Mouse (Mus musculus): Measurements from ENCODE around the gene Tpcn1. TPM values are rescaled to one million over a fixed set of nuclear protein-coding genes. Genes with fewer than 3 reads are reported as not detected.

The Tpcn1 gene
- total RNA-seq, 4 experiments from 2014 or later, result 39.3 to 42.7 (median 41.5) TPM

DNA sequence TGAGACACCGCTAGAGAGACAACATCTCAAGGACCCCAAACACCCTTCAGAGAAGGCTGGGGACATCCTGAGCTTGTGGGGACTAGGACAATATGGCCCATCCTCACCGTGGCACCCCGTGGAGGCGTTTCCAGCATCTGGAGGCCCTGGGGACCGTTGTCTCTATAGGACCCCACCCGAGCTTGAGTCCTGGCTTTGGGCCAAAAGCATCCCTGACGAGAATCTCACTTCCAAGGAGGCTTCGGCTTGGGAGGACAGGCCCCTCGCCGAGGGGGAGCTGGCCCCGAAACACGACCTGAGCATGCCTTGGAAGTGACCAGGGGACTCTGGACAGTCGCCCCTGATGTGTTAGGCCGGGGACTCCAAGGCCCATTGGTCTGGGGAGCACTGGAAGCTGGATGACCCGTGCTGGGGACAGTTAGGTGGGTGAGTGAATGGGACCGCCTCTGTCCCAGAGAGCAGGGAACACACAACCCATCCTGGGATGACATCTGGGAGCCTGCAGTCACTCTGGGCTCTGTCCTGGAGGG lies 20.8 kb upstream of the Tpcn1 start:
- no peak for DNase-seq (ENCODE audit: low spot score in 2 of 2)

- no peak for DNase-seq (ENCODE audit: low spot score in 2 of 2)
Measured at GRCm38 (mm10) chr5:120607335-120607734, 18.9 kb upstream of the Tpcn1 start.

DNA sequence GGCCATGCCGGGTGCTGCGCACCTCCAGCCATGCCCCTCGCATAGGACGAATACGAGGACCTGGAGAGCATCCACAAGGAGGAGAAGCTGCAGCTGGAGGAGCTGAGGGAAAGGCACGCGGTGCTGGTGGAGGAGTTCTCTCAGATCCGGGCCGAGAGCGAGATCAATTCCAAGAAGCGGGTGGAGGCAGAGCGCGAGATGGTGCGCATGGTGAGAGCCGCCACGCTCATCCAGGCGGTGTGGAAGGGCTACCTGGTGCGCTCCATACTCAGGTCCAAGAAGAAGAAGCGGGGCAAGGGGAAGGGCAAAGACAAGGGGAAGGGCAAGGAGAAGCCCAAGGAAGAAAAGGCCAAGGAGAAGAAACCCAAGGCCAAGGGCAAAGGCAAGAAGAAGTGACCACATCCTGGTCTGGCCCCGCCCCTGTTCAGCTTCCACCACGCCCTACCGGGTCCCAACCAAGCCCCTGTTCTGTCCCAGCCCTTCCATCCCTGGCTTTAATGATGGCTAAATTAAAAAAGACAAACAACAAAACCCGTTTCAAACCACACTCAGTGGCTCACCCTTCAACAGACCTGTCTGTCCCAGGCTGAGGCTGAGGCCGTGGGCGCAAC lies 18.2 kb upstream of the Tpcn1 start:
- DNase-seq (ENCODE audit: low spot score in 2 of 2), result no peak

- DNase-seq (ENCODE audit: low spot score in 2 of 2), result peak; percentile 74 to 76
Measured at GRCm38 (mm10) chr5:120605688-120606087, 17.2 kb upstream of the Tpcn1 start.

DNA sequence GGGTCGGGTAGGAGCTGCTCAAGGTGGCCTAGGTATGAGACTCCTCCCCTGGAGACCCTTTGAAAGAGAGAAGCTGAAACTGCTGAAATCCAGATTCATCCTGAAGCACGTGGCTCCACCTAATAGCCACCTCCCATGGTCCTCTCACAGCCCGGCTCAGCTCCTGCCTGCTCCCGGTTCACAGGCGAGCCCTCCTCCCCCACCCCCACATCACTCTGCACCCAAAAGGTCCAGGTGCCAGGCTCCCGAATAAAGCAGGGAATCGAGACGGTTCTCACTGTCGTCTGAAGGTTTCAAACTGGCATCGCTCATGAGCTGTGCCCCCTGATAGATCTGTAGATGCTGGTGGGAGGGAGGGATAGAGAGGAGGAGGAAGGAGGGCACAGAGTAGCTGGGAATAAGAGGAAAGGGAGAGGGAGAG lies 16.8 kb upstream of the Tpcn1 start:
- DNase-seq (ENCODE audit: low spot score in 2 of 2), result no peak

- peak; percentile 49 to 65 for DNase-seq (ENCODE audit: low spot score in 2 of 2)
Measured at GRCm38 (mm10) chr5:120604839-120605238, 16.4 kb upstream of the Tpcn1 start.

- DNase-seq (ENCODE audit: low spot score in 2 of 2), result no peak
Measured at GRCm38 (mm10) chr5:120603515-120603914, 15.0 kb upstream of the Tpcn1 start.

DNA sequence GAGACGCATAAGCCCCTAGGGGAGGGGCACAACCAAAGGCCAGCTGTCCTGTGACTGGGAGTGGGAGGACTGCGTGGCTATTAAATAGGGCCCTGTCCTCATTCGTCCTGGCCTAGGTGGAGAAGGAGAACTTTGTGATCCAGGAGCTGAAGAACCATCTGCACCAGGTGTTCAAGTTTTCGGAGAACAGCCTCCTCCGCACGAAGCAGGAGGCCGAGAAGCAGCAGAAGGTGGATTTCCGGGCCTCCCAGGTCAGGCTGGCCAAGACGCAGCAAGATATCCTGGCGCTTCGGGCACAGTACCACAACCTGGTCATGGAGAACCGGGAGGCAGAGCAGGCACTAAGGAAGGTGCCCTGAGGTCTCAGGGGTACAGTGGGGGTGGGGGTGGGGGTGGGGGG lies 13.7 kb upstream of the Tpcn1 start:
- no peak for DNase-seq (ENCODE audit: low spot score in 2 of 2)

DNA sequence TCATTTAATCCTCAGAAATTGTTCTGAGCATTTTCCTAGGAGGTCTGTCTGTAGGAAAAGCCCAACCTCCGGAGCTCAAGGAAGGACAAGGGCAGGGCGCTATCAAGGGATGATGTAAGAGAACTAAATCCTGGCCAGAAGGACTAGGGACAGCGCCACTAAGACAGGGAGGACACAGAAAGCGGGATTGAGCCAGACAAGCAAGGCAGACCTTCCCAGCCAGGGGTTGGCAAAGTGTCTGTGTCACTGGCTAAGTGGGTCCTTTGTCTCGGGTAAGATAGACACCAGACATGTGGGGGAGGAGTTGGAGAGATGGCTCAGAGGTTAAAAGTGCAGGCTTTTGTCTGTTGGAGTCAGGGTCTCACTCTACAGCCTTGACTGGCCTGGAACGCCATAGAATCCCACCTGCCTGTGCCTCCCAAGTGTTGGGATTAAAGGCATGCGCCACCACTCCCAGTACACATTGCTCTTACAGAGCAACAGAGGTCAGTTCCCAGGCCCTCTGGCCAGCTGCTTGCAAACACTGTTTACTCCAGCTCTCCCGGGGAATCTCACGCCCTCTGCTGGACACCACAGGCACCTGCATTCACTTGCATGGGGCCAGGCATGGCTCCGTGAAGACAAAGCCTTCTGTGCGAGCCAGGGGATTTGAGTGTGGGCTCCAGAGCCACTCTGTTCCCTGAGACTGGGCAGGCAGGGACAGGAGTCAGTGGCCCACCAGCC lies 12.6 kb upstream of the Tpcn1 start:
- DNase-seq (ENCODE audit: low spot score in 2 of 2), result no peak

- DNase-seq (ENCODE audit: low spot score in 2 of 2), result no peak
Measured at GRCm38 (mm10) chr5:120599625-120600024, 11.2 kb upstream of the Tpcn1 start.

DNA sequence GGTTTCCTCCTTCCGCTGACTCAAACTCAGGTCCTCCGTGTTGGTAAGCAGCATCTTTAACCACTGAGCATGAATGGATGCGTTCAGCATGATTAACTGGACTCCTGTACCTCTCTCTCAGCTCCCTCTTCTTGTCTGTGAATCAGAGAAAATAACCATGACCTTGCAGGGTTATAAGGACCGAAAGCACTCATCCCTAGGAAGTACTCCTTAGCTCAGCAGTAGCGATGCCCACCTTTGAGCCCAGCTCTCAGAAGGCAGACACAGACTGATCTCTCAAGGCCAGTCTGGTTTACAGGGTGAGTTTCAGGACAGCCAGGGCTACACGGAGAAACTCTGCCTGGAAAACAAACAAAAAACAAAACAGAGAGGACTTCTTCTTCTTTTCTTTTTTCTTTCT lies 6.0 kb upstream of the Tpcn1 start:
- no peak for DNase-seq (ENCODE audit: low spot score in 2 of 2)

GRCm38 (mm10) chr5:120592141-120592540 lies 3.7 kb upstream of the Tpcn1 start:
- no peak for DNase-seq (ENCODE audit: low spot score in 2 of 2)

DNA sequence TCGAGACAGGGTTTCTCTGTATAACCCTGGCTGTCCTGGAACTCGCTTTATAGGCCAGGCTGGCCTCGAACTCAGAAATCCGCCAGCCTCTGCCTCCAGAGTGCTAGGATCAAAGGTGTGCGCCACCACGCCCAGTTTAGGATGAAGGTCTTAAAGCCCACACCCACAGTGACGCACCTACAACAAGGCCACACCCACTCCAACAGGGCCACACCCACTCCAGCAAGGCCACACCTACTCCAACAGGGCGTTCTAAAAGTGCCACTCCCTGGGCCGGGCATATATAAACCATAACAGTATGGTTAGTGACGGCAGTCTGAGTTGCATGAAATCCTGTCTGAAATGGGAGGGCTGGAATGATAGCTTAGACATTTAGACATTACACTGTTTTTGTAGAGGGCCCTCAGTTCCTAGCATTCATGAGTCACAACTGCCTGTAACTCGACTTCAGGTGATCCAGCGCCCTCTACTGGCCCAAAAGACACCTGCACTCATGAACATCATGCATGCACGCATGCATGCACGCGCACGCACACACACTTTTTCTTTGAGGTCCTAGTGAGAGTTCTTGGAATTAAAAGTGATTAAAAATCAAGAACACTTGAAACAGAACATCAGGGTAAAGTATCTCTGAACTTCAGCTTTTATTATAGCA lies 2.0 kb upstream of the Tpcn1 start:
- no peak for DNase-seq (ENCODE audit: low spot score in 2 of 2)

- DNase-seq (ENCODE audit: low spot score in 2 of 2), result no peak
Measured at GRCm38 (mm10) chr5:120587940-120588568, 419 bp downstream of the Tpcn1 start.

DNA sequence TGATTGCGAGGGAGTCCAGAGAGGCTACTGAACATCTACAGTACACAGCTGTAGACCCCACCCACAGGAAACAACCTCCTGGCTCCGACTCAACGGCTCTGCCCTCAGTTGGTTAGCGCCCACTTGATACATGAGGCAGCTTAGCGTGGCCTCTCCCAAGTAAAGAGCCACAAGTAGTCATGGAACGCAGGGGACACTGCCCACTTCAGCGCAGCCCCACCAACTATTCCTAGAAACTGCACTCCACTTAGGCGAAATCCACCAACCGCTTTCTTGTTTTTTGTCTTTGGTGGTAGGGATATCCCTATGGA lies 902 bp downstream of the Tpcn1 start:
- no peak for DNase-seq (ENCODE audit: low spot score in 2 of 2)

DNA sequence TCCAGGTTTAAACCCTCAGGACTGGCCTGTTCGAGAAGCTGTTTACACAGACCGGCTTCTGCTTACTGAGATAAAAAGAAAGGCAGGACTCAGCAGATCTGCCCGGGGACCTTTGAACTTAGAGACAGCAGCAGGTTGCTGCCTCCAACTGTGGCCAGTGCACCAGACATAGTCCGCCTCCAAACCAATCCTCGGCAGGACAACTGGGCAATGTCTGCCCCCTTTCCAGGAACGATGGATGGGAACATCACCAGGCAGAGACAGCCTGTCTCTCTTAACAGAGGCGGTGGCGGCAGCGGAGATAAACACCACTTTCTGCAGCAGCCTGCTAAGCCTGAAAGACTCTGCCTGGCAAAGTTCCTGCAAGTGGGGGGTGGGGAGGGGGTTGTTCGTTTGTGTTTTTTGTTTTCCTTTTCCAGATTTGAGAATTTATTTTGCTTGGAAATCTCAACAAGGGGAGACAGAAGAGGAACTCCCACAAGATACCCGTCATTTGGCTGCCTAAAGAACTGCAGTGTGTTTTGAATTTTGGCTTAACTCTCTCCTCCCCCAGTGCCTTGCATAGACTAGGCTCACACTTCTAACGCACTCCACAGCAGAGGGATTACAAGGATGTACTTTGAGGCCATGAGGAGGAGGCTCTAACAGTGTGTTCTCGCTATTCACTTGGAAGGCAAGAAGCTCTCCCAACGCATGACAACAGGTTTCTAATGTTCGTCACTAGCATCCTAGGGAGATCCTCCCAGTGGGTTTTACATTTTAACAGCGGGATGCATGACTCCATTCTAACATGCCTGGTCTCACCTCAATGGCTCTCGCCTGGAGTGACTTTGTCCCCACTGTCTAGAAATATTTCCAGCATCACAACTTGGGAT lies 1.5 kb downstream of the Tpcn1 start:
- DNase-seq (ENCODE audit: low spot score in 2 of 2), result no peak

DNA sequence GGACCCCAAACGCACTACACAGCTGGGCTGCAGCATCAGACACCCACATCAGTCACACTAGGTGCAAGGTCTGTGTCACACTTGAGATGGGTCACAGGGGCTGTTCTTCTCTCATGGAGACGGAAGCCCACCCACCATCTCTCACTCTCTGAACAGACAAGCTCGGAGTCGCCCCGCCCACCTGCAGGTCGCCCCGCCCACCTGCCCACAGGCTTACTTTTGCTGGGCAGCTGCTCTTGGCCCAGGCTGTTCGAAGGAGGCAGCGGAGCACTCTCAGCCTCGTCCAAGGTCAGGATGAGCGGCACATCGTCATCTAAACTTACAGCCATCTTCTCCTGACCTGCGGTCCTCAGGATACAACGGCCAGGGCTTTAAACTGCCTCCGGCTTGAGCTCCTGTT lies 3.5 kb downstream of the Tpcn1 start:
- DNase-seq (ENCODE audit: low spot score in 2 of 2), result no peak

GRCm38 (mm10) chr5:120583511-120583910 lies 5.0 kb downstream of the Tpcn1 start:
- no peak for DNase-seq (ENCODE audit: low spot score in 2 of 2)

DNA sequence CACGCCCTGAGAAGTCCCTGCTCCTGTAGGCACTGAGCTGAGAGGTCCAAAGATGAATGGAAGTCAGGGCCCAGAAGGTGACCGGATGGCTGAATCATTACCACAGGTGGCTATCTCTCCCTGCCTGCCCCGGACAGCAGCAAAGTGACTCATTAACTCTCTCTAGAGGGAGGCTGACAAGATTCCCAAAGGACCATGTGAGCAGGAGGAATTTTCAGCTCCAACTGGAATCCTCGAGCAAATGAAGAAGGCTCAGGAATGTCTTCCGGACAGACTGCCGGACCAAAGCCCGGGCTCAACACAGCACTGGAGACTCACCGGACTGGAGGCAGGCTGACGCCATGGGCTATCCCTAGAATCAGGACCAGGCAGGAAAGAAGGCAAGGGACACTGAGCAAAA lies 6.5 kb downstream of the Tpcn1 start:
- no peak for DNase-seq (ENCODE audit: low spot score in 2 of 2)

- DNase-seq (ENCODE audit: low spot score in 2 of 2), result no peak
Measured at GRCm38 (mm10) chr5:120579898-120580626, 8.4 kb downstream of the Tpcn1 start.
